Mouse (Mus musculus): ENCODE measurements around the gene Gjb3.

The Gjb3 gene

GRCm38 (mm10) chr4:127292631-127293030 is 38.0 kb downstream of the Gjb3 start:
- no peak for DNase-seq (ENCODE audit: extremely low read depth, insufficient read length, low spot score)

GRCm38 (mm10) chr4:127289039-127289548 is 41.5 kb downstream of the Gjb3 start:
- no peak for DNase-seq (ENCODE audit: extremely low read depth, insufficient read length, low spot score)

GRCm38 (mm10) chr4:127286907-127287306 is 43.7 kb downstream of the Gjb3 start:
- DNase-seq (ENCODE audit: extremely low read depth, insufficient read length, low spot score): no peak

- no peak for DNase-seq (ENCODE audit: extremely low read depth, insufficient read length, low spot score)
These were observed 51.4 kb downstream of the Gjb3 start for GRCm38 (mm10) chr4:127279241-127279640.

- no peak for DNase-seq (ENCODE audit: extremely low read depth, insufficient read length, low spot score)
These were observed 52.1 kb downstream of the Gjb3 start for GRCm38 (mm10) chr4:127278451-127279001.
